Mouse (Mus musculus) ES-E14 (cell line): ENCODE measurements around the gene Rdh5. TPM values are rescaled to one million over a fixed set of nuclear protein-coding genes. Genes with fewer than 3 reads are reported as not detected.
A peak's percentile ranks its signal among the peaks of the same experiment; 100 is the strongest.

Experiments used
- DNase-seq: peaks from one replicate; pipeline ENCODE4 v3.0.0-alpha.2; 2013; ENCODE audit warnings: low read depth, low spot score
- H3K27ac ChIP-seq: 2 replicates; pipeline ENCODE4 v1.5.1; 2012; ENCODE audit warnings: low read depth, mild to moderate bottlenecking, low read length, moderate library complexity, mixed read lengths; ENCODE audit not compliant: poor library complexity, insufficient read depth, severe bottlenecking
- H3K36me3 ChIP-seq: 2 replicates; pipeline ENCODE4 v1.6.1; 2012; ENCODE audit warnings: mild to moderate bottlenecking, low read length, moderate library complexity, mixed read lengths; ENCODE audit not compliant: control insufficient read depth, poor library complexity, insufficient read depth, severe bottlenecking
- H3K4me1 ChIP-seq, 2 experiments: fragments of 150-350 bp in 1 of 2; sonication (generic) in 1 of 2; 2 replicates each; pipeline ENCODE4 v1.6.1; 2012; ENCODE audit warnings: low read length in 2 of 2, mild to moderate bottlenecking in 1 of 2, mixed read lengths in 1 of 2; ENCODE audit not compliant: control insufficient read depth in 2 of 2, insufficient read depth in 2 of 2, poor library complexity in 1 of 2
- H3K4me3 ChIP-seq, 2 experiments: fragments of 150-350 bp in 1 of 2; sonication (generic) in 1 of 2; 2 replicates each; pipeline ENCODE4 v1.5.1; 2012; ENCODE audit warnings: low read length in 2 of 2, low read depth in 1 of 2, mild to moderate bottlenecking in 1 of 2, mixed read lengths in 1 of 2; ENCODE audit not compliant: insufficient read depth in 1 of 2, poor library complexity in 1 of 2, severe bottlenecking in 1 of 2
- H3K9ac ChIP-seq: 2 replicates; pipeline ENCODE4 v1.6.1; 2012; ENCODE audit warnings: low read depth, mild to moderate bottlenecking, low read length, mixed read lengths; ENCODE audit not compliant: poor library complexity, insufficient read depth, severe bottlenecking
- H3K9me3 ChIP-seq: fragments of 150-350 bp; sonication (generic); 2 replicates; pipeline ENCODE4 v1.6.1; 2012; ENCODE audit warnings: low read depth, mild to moderate bottlenecking, low read length; ENCODE audit not compliant: control insufficient read depth, insufficient read depth
- CHD2 ChIP-seq: IDR thresholded peaks from 2 replicates; pipeline ENCODE4 v1.6.1; 2014; ENCODE audit warnings: mild to moderate bottlenecking, low read depth, low read length, inconsistent platforms
- HCFC1 ChIP-seq: IDR thresholded peaks from 2 replicates; pipeline ENCODE4 v1.6.1; 2012; ENCODE audit warnings: low read length, inconsistent platforms, borderline replicate concordance; ENCODE audit not compliant: insufficient read depth
- MAFK ChIP-seq: IDR thresholded peaks from 2 replicates; pipeline ENCODE4 v1.6.1; 2014; ENCODE audit warnings: mild to moderate bottlenecking, low read depth, low read length, inconsistent platforms; ENCODE audit not compliant: insufficient read depth
- ZC3H11A ChIP-seq: IDR thresholded peaks from 2 replicates; pipeline ENCODE4 v1.6.1; 2012; ENCODE audit warnings: low read depth, mild to moderate bottlenecking, inconsistent platforms, low read length, borderline replicate concordance
- ZNF384 ChIP-seq: IDR thresholded peaks from 2 replicates; pipeline ENCODE4 v1.6.1; 2012; ENCODE audit warnings: low read depth, low read length, inconsistent platforms
- in situ Hi-C, 2 experiments: fragments of 600-800 bp; cut with MboI; formaldehyde crosslinking; loops; one replicate each; pipeline ENCODE4 v1.15.1; 2025; ENCODE audit warnings: low sequenced_read_pairs in 2 of 2, inconsistent platforms in 1 of 2; ENCODE audit not compliant: unreplicated experiment in 2 of 2
- total RNA-seq: library from RNA; depleted of rRNA; stranded (reverse); fragments of 300-350 nt; gene quantifications from 2 replicates; pipeline ENCODE4 v1.2.3, GENCODE M21; 2012

Rdh5 gene
- total RNA-seq, 1 experiment: 6.8 TPM

GRCm38 (mm10) chr10:128916665-128917064 is 6.0 kb downstream of the Rdh5 start:
- no peak for DNase-seq
- TF ChIP-seq CHD2 (no peak), ZC3H11A (no peak), ZNF384 (no peak), MAFK (no peak), HCFC1 (no peak)
- no peaks in the 10 kb centered on the region for H3K9me3 ChIP-seq
- H3K27ac ChIP-seq: no peak overlapping the region
- in situ Hi-C loops: no loop called here
- H3K9ac ChIP-seq: no peak overlapping the region
- H3K4me1 ChIP-seq: peaks cover 0 to 11% of the 10 kb centered on the region in 2 experiments; a peak in 2 of 4 replicates
- H3K4me3 ChIP-seq: no peak overlapping the region
- H3K36me3 ChIP-seq: peaks cover 29% of the 10 kb centered on the region

GRCm38 (mm10) chr10:128915550-128915949 is 7.1 kb downstream of the Rdh5 start:
- TF ChIP-seq CHD2: no peak
- TF ChIP-seq HCFC1: no peak
- TF ChIP-seq ZC3H11A: no peak
- TF ChIP-seq ZNF384: no peak
- TF ChIP-seq MAFK: no peak
- H3K9ac ChIP-seq: no peak overlapping the region
- in situ Hi-C loops: no loop called here
- peaks cover 0 to 13% of the 10 kb centered on the region in 2 experiments; a peak in 2 of 4 replicates for H3K4me1 ChIP-seq
- no peak overlapping the region for H3K4me3 ChIP-seq
- peaks cover 31% of the 10 kb centered on the region for H3K36me3 ChIP-seq
- H3K27ac ChIP-seq: no peak overlapping the region
- no peak for DNase-seq
- H3K9me3 ChIP-seq: no peaks in the 10 kb centered on the region

GRCm38 (mm10) chr10:128913696-128914095 is 9.0 kb downstream of the Rdh5 start:
- Histone ChIP-seq H3K36me3 (peaks cover 31% of the 10 kb centered on the region), H3K4me1 (peaks cover 0 to 12% of the 10 kb centered on the region in 2 experiments; a peak in 2 of 4 replicates), H3K9ac (no peak overlapping the region), H3K27ac (no peak overlapping the region), H3K4me3 (no peak overlapping the region), H3K9me3 (no peaks in the 10 kb centered on the region)
- in situ Hi-C loops: no loop called here
- no peak for TF ChIP-seq MAFK
- no peak for DNase-seq

GRCm38 (mm10) chr10:128913219-128913618 is 9.5 kb downstream of the Rdh5 start:
- in situ Hi-C loops: no loop called here
- H3K36me3 ChIP-seq: peaks cover 31% of the 10 kb centered on the region
- peaks cover 0 to 12% of the 10 kb centered on the region in 2 experiments; a peak in 2 of 4 replicates for H3K4me1 ChIP-seq
- H3K27ac ChIP-seq: no peak overlapping the region
- H3K9me3 ChIP-seq: no peaks in the 10 kb centered on the region
- H3K9ac ChIP-seq: no peak overlapping the region
- TF ChIP-seq HCFC1 (no peak), ZC3H11A (no peak; the same call in 1 of the 2 replicates), CHD2 (no peak), ZNF384 (no peak), MAFK (no peak)
- H3K4me3 ChIP-seq: no peak overlapping the region
- DNase-seq: peak; percentile 90

GRCm38 (mm10) chr10:128912791-128913190 is 9.9 kb downstream of the Rdh5 start:
- Histone ChIP-seq H3K4me3 (no peak overlapping the region), H3K4me1 (peaks cover 0 to 12% of the 10 kb centered on the region in 2 experiments; a peak in 2 of 4 replicates), H3K9me3 (no peaks in the 10 kb centered on the region), H3K27ac (no peak overlapping the region), H3K36me3 (peaks cover 30% of the 10 kb centered on the region), H3K9ac (no peak overlapping the region)
- TF ChIP-seq ZNF384: no peak
- TF ChIP-seq ZC3H11A: no peak
- TF ChIP-seq HCFC1: no peak
- no peak for TF ChIP-seq MAFK
- TF ChIP-seq CHD2: no peak
- no peak for DNase-seq
- in situ Hi-C loops: no loop called here
